Mouse (Mus musculus): Measurements from ENCODE around the gene Fut9. TPM values are rescaled to one million over a fixed set of nuclear protein-coding genes. Genes with fewer than 3 reads are reported as not detected.

The Fut9 gene
- polyA plus RNA-seq, 1 experiment from 2014 or later = 0.06 TPM

DNA sequence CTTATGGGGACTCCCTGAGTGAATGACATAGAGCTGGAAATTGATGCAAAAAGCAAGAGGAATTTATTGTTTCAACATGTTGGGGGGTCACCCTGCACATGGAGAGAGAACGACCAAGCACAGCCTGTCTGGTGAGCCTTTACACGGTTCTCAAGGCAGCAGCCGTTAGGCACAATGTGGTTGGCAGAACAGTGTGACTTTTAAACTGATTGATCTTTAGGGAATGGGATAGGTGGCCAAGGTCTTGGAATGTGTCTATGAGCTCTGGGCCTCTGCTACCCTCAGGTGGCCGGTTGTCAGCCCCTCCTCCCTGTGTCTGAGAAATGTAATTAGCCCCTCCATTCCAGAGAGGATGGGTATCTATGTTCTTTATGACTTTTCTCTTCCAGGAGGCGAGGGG is 171.9 kb downstream of the Fut9 start:
- no peak overlapping the region for H3K4me3 ChIP-seq
- no peak overlapping the region for H3K27ac ChIP-seq
- H3K36me3 ChIP-seq = no peaks in the 10 kb centered on the region
- no peaks in the 10 kb centered on the region for H3K9me3 ChIP-seq
- WGBS = 73% methylated on average over 5 of the region's 5 CpGs
- no peak for DNase-seq (ENCODE audit: low spot score)
- H3K4me1 ChIP-seq = no peaks in the 10 kb centered on the region
- H3K27me3 ChIP-seq (ENCODE audit: insufficient read depth, poor library complexity, severe bottlenecking) = no peaks in the 10 kb centered on the region

DNA sequence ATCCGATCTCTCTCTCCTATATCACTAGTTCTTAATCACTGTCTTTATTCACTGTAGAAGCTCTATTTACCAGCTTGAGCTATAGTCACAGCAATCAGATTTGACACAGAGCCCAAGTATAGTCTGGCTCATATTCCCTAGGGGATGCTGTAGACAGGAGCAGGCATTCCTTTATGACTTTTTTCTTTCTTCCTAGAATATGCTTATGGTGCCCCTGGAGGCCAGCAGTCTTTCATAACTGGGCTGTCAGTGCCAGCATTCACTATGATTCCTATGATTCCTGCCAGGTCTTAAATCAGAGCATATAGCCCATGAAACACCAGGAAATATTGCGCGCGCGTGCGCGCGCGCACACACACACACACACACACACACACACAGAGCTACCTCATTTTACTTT is 172.6 kb downstream of the Fut9 start:
- no peak overlapping the region for H3K27ac ChIP-seq
- H3K4me1 ChIP-seq = no peaks in the 10 kb centered on the region
- DNase-seq (ENCODE audit: low spot score) = no peak
- no peak overlapping the region for H3K4me3 ChIP-seq
- H3K9me3 ChIP-seq = no peaks in the 10 kb centered on the region
- H3K27me3 ChIP-seq (ENCODE audit: insufficient read depth, poor library complexity, severe bottlenecking) = no peaks in the 10 kb centered on the region
- H3K36me3 ChIP-seq = no peaks in the 10 kb centered on the region
- 93% methylated on average over 9 of the region's 9 CpGs for WGBS

DNA sequence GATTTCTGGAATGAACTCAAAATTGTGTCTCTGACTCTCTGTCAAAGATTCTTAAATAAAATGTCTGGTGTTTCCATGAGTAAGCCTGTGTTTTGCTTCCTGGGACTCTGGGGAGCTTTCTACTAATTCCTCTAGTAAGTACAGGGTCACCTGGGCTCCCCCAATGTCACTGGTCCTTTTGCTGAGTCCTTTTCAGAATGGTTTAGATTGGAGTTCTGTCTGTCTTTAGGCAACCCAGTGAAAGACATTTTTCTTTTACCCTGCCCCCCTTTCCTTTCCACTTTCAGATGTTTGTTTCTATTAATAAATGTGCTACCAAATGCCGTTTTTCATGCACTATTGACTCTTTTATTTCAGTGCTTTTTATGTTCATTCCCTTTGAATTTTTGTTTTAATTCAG is 173.0 kb downstream of the Fut9 start:
- DNase-seq (ENCODE audit: low spot score) = no peak
- no peaks in the 10 kb centered on the region for H3K9me3 ChIP-seq
- no peak overlapping the region for H3K27ac ChIP-seq
- H3K27me3 ChIP-seq (ENCODE audit: insufficient read depth, poor library complexity, severe bottlenecking) = no peaks in the 10 kb centered on the region
- WGBS = 65% methylated on average over 1 of the region's 1 CpGs
- no peaks in the 10 kb centered on the region for H3K36me3 ChIP-seq
- no peaks in the 10 kb centered on the region for H3K4me1 ChIP-seq
- no peak overlapping the region for H3K4me3 ChIP-seq

DNA sequence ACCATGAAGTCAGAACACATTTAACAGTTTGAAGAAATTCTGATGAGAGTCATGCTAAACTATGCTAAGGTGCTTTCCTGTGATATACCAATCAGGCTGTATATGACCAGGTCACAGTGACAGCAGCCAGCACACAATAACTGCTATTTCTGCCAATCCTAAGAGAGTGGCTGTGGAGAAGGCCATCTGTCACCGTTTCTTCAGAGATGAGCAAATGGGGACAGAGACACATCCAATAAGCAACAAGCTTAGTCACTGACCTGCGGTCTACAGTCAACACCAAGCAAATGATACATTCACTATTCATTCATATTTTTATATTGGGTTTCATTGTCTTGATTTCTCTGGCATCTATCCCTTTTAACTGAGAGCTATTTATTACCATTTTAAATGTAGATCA is 176.9 kb downstream of the Fut9 start:
- Histone ChIP-seq H3K27me3 (ENCODE audit: insufficient read depth, poor library complexity, severe bottlenecking) (no peaks in the 10 kb centered on the region), H3K27ac (no peak overlapping the region), H3K4me1 (no peaks in the 10 kb centered on the region), H3K36me3 (no peaks in the 10 kb centered on the region), H3K9me3 (no peaks in the 10 kb centered on the region), H3K4me3 (no peak overlapping the region)
- DNase-seq (ENCODE audit: low spot score) = no peak
- WGBS = 81% methylated on average over 2 of the region's 2 CpGs

DNA sequence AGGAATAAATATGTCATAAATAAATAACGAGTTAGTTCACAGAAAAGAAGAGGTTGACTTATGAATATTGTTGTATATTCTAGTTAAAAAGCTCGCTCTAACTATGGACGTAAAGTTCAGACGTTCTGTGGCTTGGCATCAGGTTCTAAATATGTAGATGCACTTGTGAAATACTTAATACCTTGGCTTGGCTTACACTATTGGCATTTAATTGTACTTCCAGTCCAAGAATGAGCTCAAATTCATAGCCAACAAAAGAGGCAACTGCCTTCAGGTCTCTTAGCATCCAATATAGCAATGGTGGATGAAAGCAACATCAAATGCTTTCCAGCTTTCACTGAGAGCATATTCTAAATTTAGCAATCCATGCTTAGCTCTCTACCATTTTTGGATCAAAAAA is 182.7 kb downstream of the Fut9 start:
- no peaks in the 10 kb centered on the region for H3K9me3 ChIP-seq
- H3K27me3 ChIP-seq (ENCODE audit: insufficient read depth, poor library complexity, severe bottlenecking) = no peaks in the 10 kb centered on the region
- 80% methylated on average over 4 of the region's 4 CpGs for WGBS

DNA sequence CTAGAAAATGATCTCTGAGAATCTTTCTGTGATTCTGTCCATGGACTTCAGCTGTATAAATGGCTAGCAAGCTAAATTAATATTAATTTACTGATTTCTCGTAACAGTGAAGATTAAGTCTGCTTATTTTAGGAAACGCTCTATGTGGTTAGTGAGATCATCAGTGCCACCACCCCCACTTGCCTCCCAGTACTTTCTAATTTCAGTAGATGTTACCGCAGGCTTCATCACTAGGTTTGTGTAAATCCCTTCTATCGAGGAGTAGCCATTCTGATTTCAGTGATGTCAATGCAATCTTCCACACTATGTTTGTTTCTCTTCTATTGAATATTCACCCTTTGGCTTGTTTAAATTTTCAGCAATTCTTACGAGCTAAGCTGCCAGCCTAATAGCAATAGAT is 186.6 kb downstream of the Fut9 start:
- 84% methylated on average over 5 of the region's 5 CpGs for WGBS
- no peaks in the 10 kb centered on the region for H3K9me3 ChIP-seq
- no peak for DNase-seq (ENCODE audit: low spot score)
- H3K36me3 ChIP-seq = no peaks in the 10 kb centered on the region
- H3K27me3 ChIP-seq (ENCODE audit: insufficient read depth, poor library complexity, severe bottlenecking) = no peaks in the 10 kb centered on the region
- H3K27ac ChIP-seq = no peak overlapping the region
- H3K4me1 ChIP-seq = no peaks in the 10 kb centered on the region
- no peak overlapping the region for H3K4me3 ChIP-seq

More for the DNA sequence above, 182.7 kb downstream of the Fut9 start:
- H3K36me3 ChIP-seq = no peaks in the 10 kb centered on the region
- no peak overlapping the region for H3K4me3 ChIP-seq
- DNase-seq (ENCODE audit: low spot score) = no peak
- no peak overlapping the region for H3K27ac ChIP-seq
- H3K4me1 ChIP-seq = no peaks in the 10 kb centered on the region

DNA sequence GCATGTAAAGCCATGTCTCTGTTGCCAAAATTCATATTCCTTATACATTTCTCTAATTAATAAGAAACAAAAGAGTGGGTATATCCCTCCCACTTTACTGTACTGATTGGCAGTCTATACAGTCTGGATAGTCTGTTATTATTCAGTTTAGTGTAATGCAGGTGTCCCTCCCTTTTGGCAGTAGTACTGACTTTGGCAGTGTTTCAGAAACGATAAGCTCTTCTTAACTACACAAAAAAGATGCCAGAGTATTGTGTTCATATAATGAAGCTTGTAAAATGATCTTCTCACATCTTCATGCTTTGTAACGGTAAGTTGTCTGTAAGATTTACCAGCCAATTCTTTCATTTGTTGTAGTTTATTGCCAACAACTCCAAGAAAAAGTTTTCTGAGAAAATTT is 189.6 kb downstream of the Fut9 start:
- no peak overlapping the region for H3K4me3 ChIP-seq
- no peaks in the 10 kb centered on the region for H3K27me3 ChIP-seq (ENCODE audit: insufficient read depth, poor library complexity, severe bottlenecking)
- no peaks in the 10 kb centered on the region for H3K4me1 ChIP-seq
- no peaks in the 10 kb centered on the region for H3K9me3 ChIP-seq
- H3K36me3 ChIP-seq = no peaks in the 10 kb centered on the region
- WGBS = 85% methylated on average over 2 of the region's 2 CpGs
- no peak for DNase-seq (ENCODE audit: low spot score)
- H3K27ac ChIP-seq = no peak overlapping the region

DNA sequence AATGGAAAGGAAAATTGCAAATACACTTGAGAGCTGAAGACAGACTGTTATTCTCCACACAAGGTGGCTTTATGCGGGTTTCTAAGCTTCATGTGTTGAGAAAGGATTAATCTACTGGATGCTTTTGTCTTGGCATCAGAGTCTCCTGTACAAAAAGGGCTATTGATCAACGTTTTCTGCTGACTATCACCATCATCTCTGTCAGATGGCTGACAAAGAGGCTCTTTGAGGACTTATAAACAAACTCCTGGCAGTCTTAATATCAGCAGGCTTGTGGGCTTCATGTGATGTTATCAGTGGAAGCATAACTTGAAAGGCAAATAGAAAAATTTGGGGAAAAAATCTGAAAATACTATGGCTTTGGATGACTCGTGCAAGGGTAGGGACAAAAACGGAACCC is 206.8 kb downstream of the Fut9 start:
- WGBS = 77% methylated on average over 4 of the region's 4 CpGs
- Histone ChIP-seq H3K9me3 (no peaks in the 10 kb centered on the region), H3K36me3 (no peaks in the 10 kb centered on the region), H3K27ac (no peak overlapping the region), H3K27me3 (ENCODE audit: insufficient read depth, poor library complexity, severe bottlenecking) (no peaks in the 10 kb centered on the region), H3K4me1 (no peaks in the 10 kb centered on the region), H3K4me3 (no peak overlapping the region)
- no peak for DNase-seq (ENCODE audit: low spot score)

Data from heart, embryonic 10.5 days (tissue).